ENCODE assay signal across 21 mouse cellular contexts in genomic region chr8:88237606-88238005, GRCm38 (mm10). TPM values are rescaled to one million over a fixed set of nuclear protein-coding genes. Genes with fewer than 3 reads are reported as not detected.
DNase-seq lines count a peak whose midpoint lies in the region; ATAC-seq lines count a peak whose summit lies in the region.
"Had no signal": no experiment of that assay in that cellular context is flagged by ENCODE, and none has a peak within 500 bp of the region (broad histone marks: within the 10 kb centered on the region; RNA-seq: fewer than 3 reads in every experiment).

No protein-coding gene starts in this region.

- no peak for ATAC-seq in hindbrain, embryonic 13.5 days (ENCODE audit: low FRiP score)
- no peak for ATAC-seq in hindbrain, embryonic 12.5 days (ENCODE audit: low FRiP score)
- ATAC-seq in common myeloid progenitor, adult 5-6 weeks (replicated peaks; ENCODE audit: low read depth, poor library complexity, severe bottlenecking), result peak; percentile 39
- ATAC-seq in megakaryocyte progenitor cell, adult 5-6 weeks (replicated peaks; ENCODE audit: poor library complexity), result peak; percentile 23
- ATAC-seq: activated CD4-positive, CD25-positive, alpha-beta regulatory T cell, adult 4 months; forebrain, embryonic 13.5 days; forebrain, postnatal 0 days; hindbrain, postnatal 0 days; Patski had no signal

- H3K9me3 ChIP-seq in hindbrain, embryonic 13.5 days, result no peaks in the 10 kb centered on the region
- no peaks in the 10 kb centered on the region for H3K9me3 ChIP-seq in hindbrain, embryonic 12.5 days (replicated peaks)
- H3K9me3 ChIP-seq: forebrain, embryonic 13.5 days; heart, embryonic 13.5 days had no signal

- no peak overlapping the region for H3K4me2 ChIP-seq in hindbrain, embryonic 13.5 days
- no peak overlapping the region for H3K4me2 ChIP-seq in hindbrain, embryonic 12.5 days (replicated peaks)
- H3K4me2 ChIP-seq: forebrain, embryonic 13.5 days; heart, embryonic 13.5 days had no signal

- 83% methylated on average over 2 of the region's 2 CpGs for WGBS in hindbrain, embryonic 13.5 days
- WGBS in hindbrain, embryonic 12.5 days, result 89% methylated on average over 2 of the region's 2 CpGs

- H3K4me1 ChIP-seq in hindbrain, embryonic 13.5 days (replicated peaks), result peaks cover 19% of the 10 kb centered on the region; the same call in 1 of the 2 replicates
- H3K4me1 ChIP-seq in hindbrain, embryonic 12.5 days, result 0 out of 2 replicates have a peak, but pooled peaks cover 8% of the 10 kb centered on the region
- H3K4me1 ChIP-seq: forebrain, embryonic 13.5 days had no signal

- H3K4me3 ChIP-seq in hindbrain, embryonic 13.5 days, result no peak overlapping the region
- H3K4me3 ChIP-seq in hindbrain, embryonic 12.5 days, result no peak overlapping the region
- H3K4me3 ChIP-seq: forebrain, embryonic 13.5 days; heart, embryonic 13.5 days had no signal

- no peak overlapping the region for H3K9ac ChIP-seq in hindbrain, embryonic 13.5 days
- H3K9ac ChIP-seq in hindbrain, embryonic 12.5 days, result no peak overlapping the region
- H3K9ac ChIP-seq: forebrain, embryonic 13.5 days; forebrain, postnatal 0 days; heart, embryonic 13.5 days had no signal

- DNase-seq in 416B (ENCODE audit: low read depth), result peak; percentile 63
- no peak for DNase-seq in retina, postnatal 1 day
- no peak for DNase-seq in cerebellum, postnatal 4 days (ENCODE audit: low spot score in 2 of 2)
- DNase-seq: adrenal gland, adult 2 months; adrenal gland, postnatal 25 days; cerebellum, adult 18-20 months; cerebellum, adult 9-11 months; cerebellum, postnatal 36 days; embryo, embryonic 11 days; forebrain, postnatal 0 days; heart, postnatal 36 days; kidney, adult 11 months had no signal

- H3K36me3 ChIP-seq in hindbrain, embryonic 13.5 days, result no peaks in the 10 kb centered on the region
- H3K36me3 ChIP-seq in hindbrain, embryonic 12.5 days, result no peaks in the 10 kb centered on the region
- H3K36me3 ChIP-seq: heart, embryonic 13.5 days had no signal

- H3K27me3 ChIP-seq in hindbrain, embryonic 13.5 days, result no peaks in the 10 kb centered on the region
- no peaks in the 10 kb centered on the region for H3K27me3 ChIP-seq in hindbrain, embryonic 12.5 days
- H3K27me3 ChIP-seq: forebrain, embryonic 13.5 days; heart, embryonic 13.5 days; Patski had no signal

- 0 out of 2 replicates have a peak overlapping the region, but pooled peaks have one; percentile 6 for H3K27ac ChIP-seq in hindbrain, embryonic 13.5 days
- H3K27ac ChIP-seq in hindbrain, embryonic 12.5 days, result no peak overlapping the region
- H3K27ac ChIP-seq: forebrain, embryonic 13.5 days; heart, embryonic 13.5 days; hindbrain, postnatal 0 days had no signal

RNA-seq across cellular contexts. Expression of gene Adcy7, which starts 34.6 kb away (rescaled TPM):
- polyA plus RNA-seq in hindbrain, embryonic 13.5 days (2015; fragmentation: Nextera tagmentation; extraction: Ambion mirVana), result 2.3 and 2.7 TPM in 2 replicates
- 2.6 and 2.9 TPM in 2 replicates for polyA plus RNA-seq in hindbrain, embryonic 12.5 days (2016; fragmentation: Nextera tagmentation; extraction: Ambion mirVana)
- total RNA-seq in common myeloid progenitor, adult 5-6 weeks (2017), result 41.1 and 46.5 TPM in 2 replicates
- 25.5 and 27.8 TPM in 2 replicates for total RNA-seq in megakaryocyte progenitor cell, adult 5-6 weeks (2015)
- 40.6 and 41.6 TPM in 2 replicates for total RNA-seq in megakaryocyte progenitor cell, adult 5-6 weeks (2017)

RNA-seq across cellular contexts. Expression of gene Tent4b, which starts 38.6 kb away (rescaled TPM):
- polyA plus RNA-seq in hindbrain, embryonic 13.5 days (2015; fragmentation: Nextera tagmentation; extraction: Ambion mirVana), result 9.5 and 9.9 TPM in 2 replicates
- 12.7 and 14.6 TPM in 2 replicates for polyA plus RNA-seq in hindbrain, embryonic 12.5 days (2016; fragmentation: Nextera tagmentation; extraction: Ambion mirVana)
- total RNA-seq in common myeloid progenitor, adult 5-6 weeks (2017), result 46.1 and 46.8 TPM in 2 replicates
- total RNA-seq in megakaryocyte progenitor cell, adult 5-6 weeks (2015), result 41.2 and 44.9 TPM in 2 replicates
- total RNA-seq in megakaryocyte progenitor cell, adult 5-6 weeks (2017), result 35.7 and 44.7 TPM in 2 replicates

Comparison
In these comparisons a context has a peak if more than half of its experiments do, and no peak if none do; other contexts are left out.
1. ATAC-seq: peak in common myeloid progenitor, adult 5-6 weeks (single experiment) and megakaryocyte progenitor cell, adult 5-6 weeks (single experiment); none in hindbrain, embryonic 13.5 days (single experiment) and hindbrain, embryonic 12.5 days (single experiment).